In the genomic region with DNA sequence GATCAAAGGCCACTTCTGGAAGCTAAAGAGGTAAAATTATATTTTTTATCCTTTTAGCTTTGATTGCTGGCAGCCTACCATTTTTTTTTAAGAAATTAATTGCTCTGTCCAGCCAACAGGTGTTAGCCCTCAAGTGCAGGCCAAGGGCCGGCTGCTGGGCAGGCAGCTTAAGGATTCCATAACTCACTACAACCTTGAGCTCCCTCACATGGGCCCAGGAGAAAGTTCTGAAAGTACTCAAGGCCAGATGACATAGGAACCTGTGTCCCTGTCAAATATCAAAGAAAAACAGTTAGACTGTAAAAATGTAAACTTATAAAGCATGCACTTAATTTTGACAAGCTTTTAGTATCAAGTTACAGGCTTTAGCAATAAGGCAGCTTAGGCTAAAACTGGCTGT, we compare ENCODE assay signal across 17 mouse cellular contexts.
DNase-seq lines count a peak whose midpoint lies in the region; TF ChIP-seq lines count a peak whose summit lies in the region.
"Had no signal": no experiment of that assay in that cellular context is flagged by ENCODE, and none has a peak within 500 bp of the region (broad histone marks: within the 10 kb centered on the region; RNA-seq: fewer than 3 reads in every experiment).

No protein-coding gene starts in this region.

- TF ChIP-seq CTCF in gastrocnemius, adult 2 months (IDR thresholded peaks at IDR 0.05), result no peak

- 0 out of 2 replicates have a peak overlapping the region, but pooled peaks have one; percentile 39 for H3K27ac ChIP-seq in gastrocnemius, adult 2 months
- H3K27ac ChIP-seq: heart, embryonic 15.5 days; macrophage; midbrain, embryonic 12.5 days; neural tube, embryonic 13.5 days had no signal

- no peak overlapping the region for H3K4me3 ChIP-seq in gastrocnemius, adult 2 months
- H3K4me3 ChIP-seq: heart, embryonic 15.5 days; midbrain, embryonic 12.5 days; neural tube, embryonic 13.5 days had no signal

- intact Hi-C loops in gastrocnemius, adult 2 months (cut with DNase I), result no loop called here

- no peak for DNase-seq in gastrocnemius, adult 2 months
- no peak for DNase-seq in gastrocnemius, adult 18-20 months (ENCODE audit: low spot score)
- DNase-seq in kidney, postnatal 14 days, result peak; percentile 13
- DNase-seq in kidney, adult 18-20 months, result no peak
- DNase-seq in kidney, postnatal 4 days, result peak; percentile 40 to 50
- no peak for DNase-seq in left cerebral cortex, adult 18-20 months (ENCODE audit: low spot score in 2 of 2)
- DNase-seq in spleen, postnatal 36 days (ENCODE audit: low spot score in 2 of 2), result no peak
- DNase-seq: cerebellum, adult 9-11 months; forebrain, postnatal 0 days; gastrocnemius, postnatal 10 days; heart, adult 18-20 months; lung, embryonic 14.5 days; thymus, postnatal 4 days had no signal

Comparison
In these comparisons a context has a peak if more than half of its experiments do, and no peak if none do; other contexts are left out.
1. DNase-seq: peak in kidney, postnatal 14 days (single experiment) and kidney, postnatal 4 days (2 of 2); none in gastrocnemius, adult 2 months (single experiment), gastrocnemius, adult 18-20 months (single experiment), kidney, adult 18-20 months (single experiment), left cerebral cortex, adult 18-20 months (0 of 2) and spleen, postnatal 36 days (0 of 2).